Mouse (Mus musculus): Measurements from ENCODE around the gene Efhd2. TPM values are rescaled to one million over a fixed set of nuclear protein-coding genes. Genes with fewer than 3 reads are reported as not detected.

Gene Efhd2
- polyA plus RNA-seq, 1 experiment from 2014 or later, result 39.5 TPM

- Histone ChIP-seq H3K36me3 (replicated peaks) (peaks cover 96% of the 10 kb centered on the region), H3K9me3 (no peaks in the 10 kb centered on the region), H3K4me1 (0 out of 2 replicates have a peak, but pooled peaks cover 3% of the 10 kb centered on the region), H3K27me3 (ENCODE audit: poor library complexity, severe bottlenecking) (no peaks in the 10 kb centered on the region), H3K4me3 (no peak overlapping the region), H3K27ac (no peak overlapping the region)
- DNase-seq (ENCODE audit: extremely low spot score, low spot score), result no peak
- 98% methylated on average over 7 of the region's 7 CpGs for WGBS
Observed at GRCm38 (mm10) chr4:141811375-141811774, 63.3 kb downstream of the Efhd2 start.

GRCm38 (mm10) chr4:141810975-141811374, 63.7 kb downstream of the Efhd2 start:
- peaks cover 97% of the 10 kb centered on the region for H3K36me3 ChIP-seq (replicated peaks)
- WGBS, result 95% methylated on average over 2 of the region's 2 CpGs

GRCm38 (mm10) chr4:141809850-141810464, 64.8 kb downstream of the Efhd2 start:
- WGBS, result 86% methylated on average over 8 of the region's 8 CpGs
- DNase-seq (ENCODE audit: extremely low spot score, low spot score), result no peak
- no peaks in the 10 kb centered on the region for H3K27me3 ChIP-seq (ENCODE audit: poor library complexity, severe bottlenecking)
- no peak overlapping the region for H3K27ac ChIP-seq
- no peak overlapping the region for H3K4me3 ChIP-seq
- no peaks in the 10 kb centered on the region for H3K4me1 ChIP-seq
- peaks cover 97% of the 10 kb centered on the region for H3K36me3 ChIP-seq (replicated peaks)
- no peaks in the 10 kb centered on the region for H3K9me3 ChIP-seq

More at GRCm38 (mm10) chr4:141810975-141811374, 63.7 kb downstream of the Efhd2 start:
- no peak overlapping the region for H3K4me3 ChIP-seq
- no peak for DNase-seq (ENCODE audit: extremely low spot score, low spot score)
- no peaks in the 10 kb centered on the region for H3K4me1 ChIP-seq
- H3K27me3 ChIP-seq (ENCODE audit: poor library complexity, severe bottlenecking), result no peaks in the 10 kb centered on the region
- no peak overlapping the region for H3K27ac ChIP-seq
- H3K9me3 ChIP-seq, result no peaks in the 10 kb centered on the region

Other genes with a start within 250 kb of the Efhd2 start
- 4.0 and 4.4 TPM in 2 replicates for gene Plekhm2, start 210.0 kb downstream of the Efhd2 start, polyA plus RNA-seq (2016; fragmentation: Nextera tagmentation; extraction: Ambion mirVana)
- gene Rsc1a1, start 189.3 kb downstream of the Efhd2 start, polyA plus RNA-seq (2016; fragmentation: Nextera tagmentation; extraction: Ambion mirVana), result 2.5 and 3.8 TPM in 2 replicates
- 27.3 and 27.4 TPM in 2 replicates for gene Ddi2, start 151.5 kb downstream of the Efhd2 start, polyA plus RNA-seq (2016; fragmentation: Nextera tagmentation; extraction: Ambion mirVana)
- gene Agmat, start 128.2 kb downstream of the Efhd2 start, polyA plus RNA-seq (2016; fragmentation: Nextera tagmentation; extraction: Ambion mirVana), result not detected in 2 replicates
- gene Dnajc16, start 84.0 kb downstream of the Efhd2 start, polyA plus RNA-seq (2016; fragmentation: Nextera tagmentation; extraction: Ambion mirVana), result 4.8 TPM in 2 replicates
- 23.4 and 24.8 TPM in 2 replicates for gene Casp9, start 81.3 kb downstream of the Efhd2 start, polyA plus RNA-seq (2016; fragmentation: Nextera tagmentation; extraction: Ambion mirVana)
- gene Cela2a, start 48.8 kb downstream of the Efhd2 start, polyA plus RNA-seq (2016; fragmentation: Nextera tagmentation; extraction: Ambion mirVana), result not detected in 2 replicates
- gene Ctrc, start 28.6 kb downstream of the Efhd2 start, polyA plus RNA-seq (2016; fragmentation: Nextera tagmentation; extraction: Ambion mirVana), result not detected in 2 replicates
- 0.39 and 0.50 TPM in 2 replicates for gene Fhad1, start 140.2 kb upstream of the Efhd2 start, polyA plus RNA-seq (2016; fragmentation: Nextera tagmentation; extraction: Ambion mirVana)
- 6.6 and 6.7 TPM in 2 replicates for gene Tmem51, start 209.4 kb upstream of the Efhd2 start, polyA plus RNA-seq (2016; fragmentation: Nextera tagmentation; extraction: Ambion mirVana)